Mouse (Mus musculus) hindbrain, embryonic 14.5 days (tissue): Measurements from ENCODE around the gene Ttc24. TPM values are rescaled to one million over a fixed set of nuclear protein-coding genes. Genes with fewer than 3 reads are reported as not detected.

ENCODE experiments used
- ATAC-seq: fragments of 200-750 bp; cut with Nextera tagmentation; 2 replicates; pipeline ENCODE4 v1.8.0; 2017; ENCODE audit warnings: moderate number of reproducible peaks, mild to moderate bottlenecking, moderate TSS enrichment, moderate library complexity; ENCODE audit not compliant: low FRiP score
- DNase-seq: peaks from one replicate; pipeline ENCODE4 v3.0.0-alpha.2; 2015; ENCODE audit warnings: low spot score
- H3K27ac ChIP-seq: fragments of 300-500 bp; sonication (generic); 2 replicates; pipeline ENCODE4 v1.5.1; 2014; ENCODE audit warnings: mild to moderate bottlenecking, moderate library complexity
- H3K27me3 ChIP-seq: fragments of 300-500 bp; sonication (generic); 2 replicates; pipeline ENCODE4 v1.6.1; 2014; ENCODE audit warnings: mild to moderate bottlenecking, low read length, mixed read lengths; ENCODE audit not compliant: control insufficient read depth, insufficient read depth
- H3K36me3 ChIP-seq: fragments of 300-500 bp; sonication (generic); replicated peaks from 2 replicates; pipeline ENCODE4 v1.6.1; 2014; ENCODE audit not compliant: control insufficient read depth, insufficient read depth
- H3K4me1 ChIP-seq: fragments of 300-500 bp; sonication (generic); replicated peaks from 2 replicates; pipeline ENCODE4 v1.6.1; 2014; ENCODE audit warnings: antibody characterized with exemption, low read length, mixed read lengths; ENCODE audit not compliant: control insufficient read depth, insufficient read depth
- H3K4me2 ChIP-seq: fragments of 300-500 bp; sonication (generic); replicated peaks from 2 replicates; pipeline ENCODE4 v1.6.1; 2014; ENCODE audit warnings: mild to moderate bottlenecking, moderate library complexity
- H3K4me3 ChIP-seq: fragments of 300-500 bp; sonication (generic); replicated peaks from 2 replicates; pipeline ENCODE4 v1.5.1; 2014; ENCODE audit warnings: mild to moderate bottlenecking, low read length
- H3K9ac ChIP-seq: fragments of 300-500 bp; sonication (generic); 2 replicates; pipeline ENCODE4 v1.6.1; 2014
- H3K9me3 ChIP-seq: fragments of 300-500 bp; sonication (generic); 2 replicates; pipeline ENCODE4 v1.6.1; 2016; ENCODE audit warnings: low read length; ENCODE audit not compliant: control insufficient read depth
- WGBS: fragments of 180-500 bp; shearing (Covaris S2); extraction: QIAGEN DNeasy Blood & Tissue Kit; methylation state at CpG from one replicate; pipeline ENCODE4 v1.1.7; 2014; 5-methylcytosine and 5-hydroxymethylcytosine counted together
- polyA plus RNA-seq: library from polyadenylated mRNA; unstranded; fragments of >200 nt; fragmentation: Nextera tagmentation; extraction: Ambion mirVana; gene quantifications from 2 replicates; pipeline ENCODE4 v1.2.1, GENCODE M21; 2014

Gene Ttc24
- polyA plus RNA-seq, 1 experiment from 2014 or later, result not detected

- no peaks in the 10 kb centered on the region for H3K9me3 ChIP-seq
- H3K4me2 ChIP-seq, result no peak overlapping the region
- H3K9ac ChIP-seq, result no peak overlapping the region
- H3K4me1 ChIP-seq, result no peaks in the 10 kb centered on the region
- ATAC-seq (no peak), DNase-seq (no peak)
- H3K4me3 ChIP-seq, result no peak overlapping the region
- 88% methylated on average over 6 of the region's 6 CpGs for WGBS
- no peaks in the 10 kb centered on the region for H3K27me3 ChIP-seq
- H3K27ac ChIP-seq, result no peak overlapping the region
- H3K36me3 ChIP-seq, result no peaks in the 10 kb centered on the region
Observed at GRCm38 (mm10) chr3:88102611-88103010, 24.5 kb upstream of the Ttc24 start.

- H3K27ac ChIP-seq, result no peak overlapping the region
- H3K4me3 ChIP-seq, result no peak overlapping the region
- no peaks in the 10 kb centered on the region for H3K9me3 ChIP-seq
- H3K4me2 ChIP-seq, result no peak overlapping the region
- no peaks in the 10 kb centered on the region for H3K27me3 ChIP-seq
- DNase-seq (no peak), ATAC-seq (no peak)
- H3K4me1 ChIP-seq, result no peaks in the 10 kb centered on the region
- no peak overlapping the region for H3K9ac ChIP-seq
- WGBS, result 89% methylated on average over 6 of the region's 6 CpGs
- H3K36me3 ChIP-seq, result no peaks in the 10 kb centered on the region
Observed at GRCm38 (mm10) chr3:88102196-88102595, 24.1 kb upstream of the Ttc24 start.

- H3K4me2 ChIP-seq, result no peak overlapping the region
- ATAC-seq (no peak), DNase-seq (no peak)
- H3K27me3 ChIP-seq, result no peaks in the 10 kb centered on the region
- H3K9me3 ChIP-seq, result no peaks in the 10 kb centered on the region
- H3K27ac ChIP-seq, result no peak overlapping the region
- H3K4me1 ChIP-seq, result no peaks in the 10 kb centered on the region
- no peak overlapping the region for H3K4me3 ChIP-seq
- no peaks in the 10 kb centered on the region for H3K36me3 ChIP-seq
- H3K9ac ChIP-seq, result no peak overlapping the region
- 96% methylated on average over 7 of the region's 7 CpGs for WGBS
Observed at GRCm38 (mm10) chr3:88101736-88102135, 23.6 kb upstream of the Ttc24 start.

GRCm38 (mm10) chr3:88100251-88100650 is 22.1 kb upstream of the Ttc24 start:
- DNase-seq (no peak), ATAC-seq (no peak)
- Histone ChIP-seq H3K36me3 (no peaks in the 10 kb centered on the region), H3K4me1 (no peaks in the 10 kb centered on the region), H3K9me3 (no peaks in the 10 kb centered on the region), H3K9ac (no peak overlapping the region), H3K27ac (no peak overlapping the region), H3K27me3 (no peaks in the 10 kb centered on the region), H3K4me3 (no peak overlapping the region), H3K4me2 (no peak overlapping the region)
- WGBS, result 71% methylated on average over 3 of the region's 3 CpGs

GRCm38 (mm10) chr3:88097666-88098065 is 19.6 kb upstream of the Ttc24 start:
- Histone ChIP-seq H3K36me3 (no peaks in the 10 kb centered on the region), H3K4me3 (no peak overlapping the region), H3K4me1 (no peaks in the 10 kb centered on the region), H3K9me3 (no peaks in the 10 kb centered on the region), H3K27ac (no peak overlapping the region), H3K9ac (no peak overlapping the region), H3K4me2 (no peak overlapping the region), H3K27me3 (no peaks in the 10 kb centered on the region)
- 86% methylated on average over 6 of the region's 6 CpGs for WGBS
- ATAC-seq, result no peak
- DNase-seq, result no peak

GRCm38 (mm10) chr3:88094126-88094525 is 16.0 kb upstream of the Ttc24 start:
- no peak for ATAC-seq
- Histone ChIP-seq H3K27ac (no peak overlapping the region), H3K4me3 (no peak overlapping the region), H3K9ac (no peak overlapping the region), H3K4me1 (no peaks in the 10 kb centered on the region), H3K36me3 (no peaks in the 10 kb centered on the region), H3K4me2 (no peak overlapping the region), H3K9me3 (no peaks in the 10 kb centered on the region), H3K27me3 (no peaks in the 10 kb centered on the region)
- no peak for DNase-seq
- WGBS, result 72% methylated on average over 5 of the region's 5 CpGs

GRCm38 (mm10) chr3:88090616-88091015 is 12.5 kb upstream of the Ttc24 start:
- no peak overlapping the region for H3K4me2 ChIP-seq
- WGBS, result 96% methylated on average over 6 of the region's 6 CpGs
- no peaks in the 10 kb centered on the region for H3K9me3 ChIP-seq
- no peaks in the 10 kb centered on the region for H3K36me3 ChIP-seq
- no peak for DNase-seq
- H3K27ac ChIP-seq, result no peak overlapping the region
- no peak overlapping the region for H3K9ac ChIP-seq
- no peak overlapping the region for H3K4me3 ChIP-seq
- no peak for ATAC-seq
- no peaks in the 10 kb centered on the region for H3K27me3 ChIP-seq
- no peaks in the 10 kb centered on the region for H3K4me1 ChIP-seq

GRCm38 (mm10) chr3:88090106-88090505 is 12.0 kb upstream of the Ttc24 start:
- WGBS, result 94% methylated on average over 7 of the region's 7 CpGs
- H3K9ac ChIP-seq, result no peak overlapping the region
- DNase-seq (no peak), ATAC-seq (no peak)
- no peaks in the 10 kb centered on the region for H3K27me3 ChIP-seq
- H3K4me1 ChIP-seq, result no peaks in the 10 kb centered on the region
- H3K27ac ChIP-seq, result no peak overlapping the region
- no peaks in the 10 kb centered on the region for H3K36me3 ChIP-seq
- H3K4me2 ChIP-seq, result no peak overlapping the region
- no peak overlapping the region for H3K4me3 ChIP-seq
- no peaks in the 10 kb centered on the region for H3K9me3 ChIP-seq

- Histone ChIP-seq H3K4me2 (no peak overlapping the region), H3K27me3 (no peaks in the 10 kb centered on the region), H3K4me1 (no peaks in the 10 kb centered on the region), H3K27ac (no peak overlapping the region), H3K36me3 (no peaks in the 10 kb centered on the region), H3K4me3 (no peak overlapping the region), H3K9me3 (no peaks in the 10 kb centered on the region), H3K9ac (no peak overlapping the region)
- DNase-seq (no peak), ATAC-seq (no peak)
- 90% methylated on average over 1 of the region's 1 CpGs for WGBS
Observed at GRCm38 (mm10) chr3:88087688-88088087, 9.6 kb upstream of the Ttc24 start.

GRCm38 (mm10) chr3:88085459-88085858 is 7.4 kb upstream of the Ttc24 start:
- no peaks in the 10 kb centered on the region for H3K36me3 ChIP-seq
- 0 out of 2 replicates have a peak, but pooled peaks cover 6% of the 10 kb centered on the region for H3K4me1 ChIP-seq
- no peak for DNase-seq
- H3K27ac ChIP-seq, result no peak overlapping the region
- ATAC-seq, result no peak
- no peak overlapping the region for H3K4me2 ChIP-seq
- no peak overlapping the region for H3K9ac ChIP-seq
- no peaks in the 10 kb centered on the region for H3K9me3 ChIP-seq
- WGBS, result 94% methylated on average over 5 of the region's 9 CpGs
- H3K4me3 ChIP-seq, result no peak overlapping the region
- H3K27me3 ChIP-seq, result no peaks in the 10 kb centered on the region
